Mouse (Mus musculus): ENCODE measurements around the gene Pinlyp.

DNA sequence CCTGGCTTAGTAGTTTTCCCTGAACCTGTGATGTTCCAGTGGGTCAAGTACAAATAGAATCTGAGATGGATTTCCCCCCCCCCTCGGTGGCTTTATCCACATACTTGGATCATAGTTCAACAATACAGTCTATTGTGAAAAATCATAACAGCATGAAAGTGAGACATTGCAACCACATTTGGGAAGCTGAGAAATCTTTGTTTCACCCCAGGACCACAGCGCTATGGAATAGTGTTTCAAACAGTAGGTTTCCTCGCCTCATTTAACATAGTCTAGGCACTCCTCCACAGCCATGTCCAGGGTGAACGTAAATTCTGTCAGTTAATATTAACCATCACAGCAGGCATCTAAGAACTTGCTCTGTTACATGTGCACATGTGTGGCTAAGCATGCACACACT is 8.8 kb downstream of the Pinlyp start:
- TF ChIP-seq CHD2 (IDR thresholded peaks at IDR 0.05; ENCODE audit: low read length) = no peak
- TF ChIP-seq MYC (IDR thresholded peaks at IDR 0.05; ENCODE audit: low read depth, low read length) = no peak
- no peak for TF ChIP-seq POLR2A (IDR thresholded peaks at IDR 0.05; ENCODE audit: low read depth, low read length)
- no peak for TF ChIP-seq CTCF (conservative IDR thresholded peaks at IDR 0.05 in 1 of 2, IDR thresholded peaks at IDR 0.05 in 1 of 2; ENCODE audit: low read depth in 2 of 2, low read length in 2 of 2)
- no peak for TF ChIP-seq MAZ (IDR thresholded peaks at IDR 0.05; ENCODE audit: low read depth, low read length)
- no peak for TF ChIP-seq NRF1 (IDR thresholded peaks at IDR 0.05; ENCODE audit: low read depth, low read length)
- no peak for TF ChIP-seq TCF12 (IDR thresholded peaks at IDR 0.05; ENCODE audit: low read depth, low read length)
- TF ChIP-seq NELFE (IDR thresholded peaks at IDR 0.05; ENCODE audit: low read depth, low read length) = no peak
- TF ChIP-seq ETS1 (conservative IDR thresholded peaks at IDR 0.05; ENCODE audit: low read depth, low read length) = no peak
- no peak for TF ChIP-seq RAD21 (IDR thresholded peaks at IDR 0.05; ENCODE audit: low read depth, low read length)
- no peak for TF ChIP-seq HCFC1 (IDR thresholded peaks at IDR 0.05; ENCODE audit: low read depth, low read length)
- TF ChIP-seq EP300 (IDR thresholded peaks at IDR 0.05; ENCODE audit: low read length) = no peak
- TF ChIP-seq USF2 (conservative IDR thresholded peaks at IDR 0.05; ENCODE audit: low read depth, low read length) = no peak

Measured in CH12.LX (cell line).